Mouse (Mus musculus): ENCODE data around the gene Slc25a33. TPM values are rescaled to one million over a fixed set of nuclear protein-coding genes. Genes with fewer than 3 reads are reported as not detected.

Gene Slc25a33
- total RNA-seq, 2 experiments from 2014 or later, result 33.0 to 36.4 TPM

- peak; percentile 61 to 68 for DNase-seq
Observed at GRCm38 (mm10) chr4:149725661-149726350, 48.3 kb downstream of the Slc25a33 start.

DNA sequence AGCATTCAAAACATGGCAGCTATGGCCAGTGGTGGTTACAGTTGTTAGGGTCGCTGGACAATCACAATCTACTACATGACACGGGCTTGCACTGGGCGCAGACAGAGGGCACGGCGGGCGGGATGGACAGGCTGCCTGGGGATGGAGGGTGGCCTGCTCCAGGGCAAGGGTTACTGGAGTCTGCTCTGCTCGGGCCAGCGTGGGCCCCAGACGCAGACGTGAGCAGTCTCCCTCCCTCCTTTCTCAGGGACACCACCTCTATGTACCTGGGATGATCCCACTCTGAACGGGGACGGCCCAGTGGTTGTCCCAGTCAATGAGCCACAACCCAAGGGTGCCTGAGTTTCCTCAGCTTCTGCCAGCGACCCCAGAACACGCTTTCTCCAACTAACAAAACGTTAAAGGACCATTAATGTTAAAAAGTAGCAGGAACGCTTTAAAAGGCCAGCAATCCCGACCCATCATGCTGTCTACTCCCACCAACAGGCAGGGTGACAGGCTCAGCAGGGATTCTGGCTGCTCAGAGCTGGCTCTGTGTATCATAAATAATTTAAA, 49.1 kb downstream of the Slc25a33 start:
- no peak for DNase-seq

- no peak for DNase-seq
Observed at GRCm38 (mm10) chr4:149723855-149724731, 50.0 kb downstream of the Slc25a33 start.

- no peak for DNase-seq
Observed at GRCm38 (mm10) chr4:149723021-149723390, 51.1 kb downstream of the Slc25a33 start.

GRCm38 (mm10) chr4:149722104-149723020, 51.7 kb downstream of the Slc25a33 start:
- DNase-seq, result no peak

DNA sequence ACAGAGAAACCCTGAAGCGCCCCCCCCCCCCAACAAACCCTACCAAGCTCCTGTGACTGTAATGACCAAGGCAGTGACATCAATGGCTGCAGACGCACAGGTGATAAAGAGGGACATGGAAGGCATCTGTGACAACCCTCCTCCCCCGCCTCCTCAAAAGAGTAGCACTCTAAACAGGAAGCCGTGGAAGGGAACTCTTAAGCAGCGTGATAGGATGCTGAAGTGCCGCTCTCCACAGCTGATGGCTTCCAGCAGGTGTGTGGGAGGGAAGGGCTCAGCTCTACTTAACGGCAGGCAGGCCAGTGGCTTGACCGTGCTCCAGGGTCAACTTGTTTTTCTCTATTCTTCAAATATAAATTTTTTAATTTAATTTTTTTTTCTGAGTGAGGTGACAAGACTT, 52.9 kb downstream of the Slc25a33 start:
- no peak for DNase-seq

DNA sequence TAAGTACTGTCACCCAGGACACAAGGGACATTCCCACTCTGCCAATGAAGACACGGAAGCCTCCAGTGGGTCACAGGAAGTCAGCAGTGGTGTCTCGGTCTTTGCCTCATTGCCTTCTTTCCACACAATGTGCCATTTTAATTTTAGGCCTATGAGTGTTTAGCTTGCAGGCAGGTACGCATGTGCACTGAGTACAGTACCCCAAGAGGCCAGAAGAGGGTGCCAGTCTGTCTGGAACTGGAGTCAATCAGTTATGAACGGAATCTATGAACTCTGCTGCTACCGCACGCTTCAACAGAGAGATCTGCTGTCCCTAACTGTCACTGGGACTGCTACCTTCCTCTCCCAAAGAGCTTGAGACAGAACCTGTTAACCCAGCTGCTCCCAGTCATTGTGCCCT, 54.4 kb downstream of the Slc25a33 start:
- DNase-seq, result no peak

- DNase-seq, result no peak
Observed at GRCm38 (mm10) chr4:149714542-149714941, 59.5 kb downstream of the Slc25a33 start.

- no peak for DNase-seq
Observed at GRCm38 (mm10) chr4:149711955-149712354, 62.1 kb downstream of the Slc25a33 start.

GRCm38 (mm10) chr4:149711485-149711884, 62.6 kb downstream of the Slc25a33 start:
- DNase-seq, result no peak

DNA sequence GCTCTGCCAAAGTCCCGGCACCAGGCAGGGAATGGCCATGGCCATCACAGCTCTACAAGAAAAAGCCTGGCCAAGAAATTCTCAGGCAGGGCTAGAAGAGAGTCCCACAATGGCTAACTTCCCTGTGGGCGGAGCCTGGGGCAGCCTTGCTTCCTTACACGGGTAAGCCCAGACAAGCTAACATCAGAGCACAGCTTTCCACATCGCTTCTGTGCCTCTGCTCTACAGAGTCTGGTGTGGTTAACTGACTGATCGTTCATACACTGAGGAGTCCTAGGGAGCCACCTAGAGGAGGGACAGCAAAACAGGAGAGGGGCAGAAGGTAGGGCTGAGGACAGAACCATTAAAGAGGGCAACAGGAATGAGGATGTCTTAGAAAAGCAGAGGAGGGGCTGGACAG, 63.6 kb downstream of the Slc25a33 start:
- DNase-seq, result no peak

DNA sequence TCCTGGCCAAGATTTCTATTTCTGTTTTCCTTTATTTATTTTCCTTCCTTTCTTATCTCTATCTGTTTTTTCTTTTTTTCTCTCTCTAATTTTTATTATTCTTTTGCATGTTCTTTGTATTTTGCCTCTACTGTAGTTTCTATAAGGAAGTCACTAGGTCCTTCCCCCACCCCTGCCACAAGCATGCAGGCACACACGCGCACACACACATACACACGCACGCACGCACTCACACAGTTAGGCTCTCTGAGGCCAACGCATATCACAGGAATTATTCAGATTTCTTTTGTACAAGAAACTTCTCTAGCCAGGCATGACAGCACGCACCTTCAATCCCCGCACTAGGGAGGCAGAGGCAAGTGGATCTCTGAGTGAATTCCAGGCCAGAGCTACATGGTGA, 68.1 kb downstream of the Slc25a33 start:
- no peak for DNase-seq

DNA sequence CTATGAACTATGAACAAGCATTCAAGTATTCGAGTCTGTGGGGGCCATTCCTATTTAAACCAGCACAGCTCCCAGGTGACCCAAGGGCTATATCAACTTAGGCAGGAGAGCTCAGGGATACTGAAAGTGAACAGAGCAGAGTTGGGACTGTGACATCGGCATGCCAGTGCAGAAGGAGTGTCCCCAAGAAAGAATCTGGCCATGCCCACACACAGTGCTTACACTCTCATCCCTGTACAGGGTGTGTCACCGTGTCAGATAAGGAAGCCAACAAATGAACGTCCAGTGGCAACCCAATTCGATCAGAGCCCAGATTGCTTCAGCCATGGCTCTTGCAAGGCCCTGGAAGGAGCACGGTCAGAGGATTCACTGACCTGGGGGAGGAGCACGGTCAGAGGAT, 68.8 kb downstream of the Slc25a33 start:
- DNase-seq, result no peak

GRCm38 (mm10) chr4:149702210-149702979, 71.7 kb downstream of the Slc25a33 start, which contains the start of gene Pik3cd:
Gene Pik3cd, minus strand, starts transcription at chr4:149702571.
- no peak for DNase-seq

GRCm38 (mm10) chr4:149701426-149702209, 72.5 kb downstream of the Slc25a33 start:
- DNase-seq, result no peak

GRCm38 (mm10) chr4:149699953-149700352, 74.1 kb downstream of the Slc25a33 start:
- DNase-seq, result no peak

- peak in 1 of 2 experiments; percentile 34 for DNase-seq
Observed at GRCm38 (mm10) chr4:149698197-149698821, 75.8 kb downstream of the Slc25a33 start.

GRCm38 (mm10) chr4:149697506-149698196, 76.4 kb downstream of the Slc25a33 start:
- DNase-seq, result no peak

DNA sequence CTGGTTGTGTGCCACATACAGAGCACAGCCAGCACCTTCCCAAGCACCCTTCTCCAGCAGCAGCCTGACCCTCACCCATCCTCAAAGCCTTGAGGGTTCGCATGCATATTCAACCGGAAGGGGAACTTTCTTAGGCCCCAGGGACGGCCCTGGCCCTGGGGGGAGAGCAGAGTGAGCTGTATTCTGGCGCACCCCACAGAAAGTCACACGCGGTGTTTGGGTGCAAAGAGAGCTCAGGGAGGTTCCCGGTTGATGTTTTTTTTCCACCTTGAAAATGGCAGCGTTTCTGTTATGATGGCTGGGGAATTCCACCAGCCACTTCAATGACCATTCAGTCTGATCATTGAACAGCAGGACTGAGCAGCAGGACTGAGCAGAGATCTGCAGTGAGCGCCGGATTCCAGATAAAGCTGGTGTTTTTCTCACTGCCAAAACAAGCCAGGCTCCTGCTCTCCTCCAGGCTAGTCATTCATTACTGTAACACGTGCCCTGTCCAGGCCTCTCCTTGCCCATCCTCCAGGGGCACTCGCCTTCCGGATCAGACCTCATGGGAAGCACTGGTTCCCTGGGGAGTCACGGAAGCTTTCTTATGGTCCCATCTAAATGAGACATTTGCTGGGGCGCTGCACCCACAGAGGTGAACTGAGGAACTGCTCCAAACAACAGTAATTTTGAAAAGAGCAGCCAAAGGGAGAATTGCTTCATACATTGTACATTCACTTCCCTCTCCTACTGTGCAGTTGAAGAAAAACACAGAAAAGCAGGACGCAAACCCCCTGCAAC, 77.7 kb downstream of the Slc25a33 start:
- no peak for DNase-seq
